Mouse (Mus musculus): ENCODE data around the gene Tmem14a.
"Not testable (repeated sequence)": the region's sequence is repeated elsewhere in the genome, so short reads cannot be mapped to it uniquely, and the experiment has no call there.

Gene Tmem14a

DNA sequence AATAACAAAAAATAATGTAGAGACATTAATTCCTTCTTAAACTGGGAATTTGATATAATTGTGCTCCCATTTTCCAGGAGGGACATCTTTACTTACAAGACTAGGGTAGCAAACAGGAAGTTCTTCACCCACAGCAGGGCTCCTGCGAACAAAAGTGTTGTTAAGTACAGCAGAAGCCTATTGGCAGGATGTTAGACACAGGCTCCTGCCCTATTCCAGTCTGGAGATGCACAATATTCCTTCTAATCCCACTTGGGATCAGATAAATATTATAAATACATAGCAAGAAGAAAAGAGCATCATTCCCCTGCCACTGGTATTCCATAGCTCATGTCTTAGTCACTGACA, 34.9 kb downstream of the Tmem14a start:
- no peak for DNase-seq

DNA sequence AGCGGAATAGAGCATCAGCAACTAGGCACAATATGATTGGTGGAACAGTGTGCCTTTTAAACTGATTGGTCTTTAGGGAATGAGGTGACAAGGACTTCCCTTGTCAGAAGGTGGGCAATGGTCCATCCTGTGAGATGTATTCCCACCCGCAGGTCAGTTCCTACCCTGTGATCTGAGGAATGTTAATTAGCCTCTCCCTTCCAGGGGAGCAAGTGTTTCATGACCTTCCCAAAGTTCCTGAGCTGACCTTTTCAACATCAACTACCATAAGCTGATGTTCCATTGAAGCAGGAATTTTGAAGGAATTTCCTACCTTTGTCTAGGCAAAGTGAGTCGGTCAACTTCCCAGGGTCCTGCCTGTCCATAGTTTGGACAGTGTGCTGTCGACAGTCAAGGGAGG, 35.5 kb downstream of the Tmem14a start:
- DNase-seq, result no peak

DNA sequence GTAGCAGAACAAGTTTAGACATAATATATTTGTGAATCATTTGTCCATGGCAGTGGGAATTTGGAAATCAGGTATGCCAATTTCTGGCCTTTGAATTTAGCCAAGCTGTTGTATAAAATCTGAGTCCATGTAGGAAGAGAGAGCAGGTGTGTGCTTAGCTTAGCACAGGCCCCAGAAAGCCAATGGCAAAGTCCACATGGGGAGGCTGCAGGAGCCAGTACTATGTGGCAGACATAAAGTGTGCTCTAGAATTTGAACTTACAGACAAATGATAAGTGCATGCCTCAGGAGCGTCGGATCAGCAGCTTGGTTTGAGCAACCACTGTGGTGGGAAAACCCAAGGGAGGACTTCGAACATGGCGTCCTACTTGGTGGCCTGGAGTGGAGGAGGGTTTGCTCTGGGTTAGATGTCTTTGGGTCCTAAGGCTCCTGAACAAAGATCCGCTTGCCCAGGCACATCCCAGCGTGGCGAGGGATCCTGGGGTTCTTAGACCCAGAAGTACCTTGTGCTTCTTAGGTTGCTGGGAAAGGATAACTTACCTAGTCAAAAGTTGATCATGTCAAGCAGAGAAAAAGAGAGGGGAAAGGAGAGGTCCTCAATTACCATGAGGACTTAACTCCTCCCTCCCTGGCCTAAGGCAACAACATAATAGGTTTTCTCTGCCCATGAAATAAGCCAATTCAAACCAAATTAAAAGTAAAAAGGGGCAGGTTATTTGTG, 37.4 kb downstream of the Tmem14a start:
- DNase-seq, result no peak

DNA sequence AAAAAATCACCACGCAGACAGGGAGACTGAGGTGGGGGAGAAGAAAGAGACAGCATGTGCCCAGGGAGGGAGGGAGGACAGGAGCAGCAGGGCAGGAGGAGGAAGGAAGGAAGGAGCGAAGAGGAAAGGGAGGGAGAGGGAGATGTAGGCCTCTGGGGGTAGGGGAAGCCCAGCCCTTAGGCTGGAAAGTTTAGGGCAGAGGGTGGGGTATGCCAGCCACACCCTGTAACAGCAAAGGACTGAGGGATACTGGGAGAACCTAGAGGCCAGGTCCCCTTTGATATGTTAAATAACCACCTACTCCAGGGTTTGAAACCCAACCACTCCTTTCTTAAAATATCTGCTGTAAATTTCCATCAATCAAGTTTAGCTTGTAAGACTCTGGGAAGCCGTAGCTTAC, 38.0 kb downstream of the Tmem14a start:
- no peak for DNase-seq

DNA sequence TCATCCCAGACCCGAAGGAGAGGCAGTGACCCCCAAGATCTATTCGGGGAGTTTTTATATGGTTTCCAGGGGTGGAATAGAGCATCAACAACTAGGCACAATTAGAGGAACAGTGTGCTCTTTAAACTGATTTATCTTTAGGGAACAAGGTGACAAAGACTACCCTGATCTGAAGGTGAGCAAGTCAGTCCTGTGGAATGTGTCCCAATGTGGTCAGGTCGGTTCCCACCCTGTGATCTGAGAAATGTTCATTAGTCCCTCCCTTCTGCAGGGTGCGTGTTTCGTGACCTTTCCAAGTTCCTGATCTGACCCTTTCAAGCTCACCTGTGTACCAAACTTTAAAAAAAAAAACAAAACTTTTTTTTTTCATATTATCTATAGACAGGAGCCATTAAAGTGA, 38.5 kb downstream of the Tmem14a start:
- no peak for DNase-seq

DNA sequence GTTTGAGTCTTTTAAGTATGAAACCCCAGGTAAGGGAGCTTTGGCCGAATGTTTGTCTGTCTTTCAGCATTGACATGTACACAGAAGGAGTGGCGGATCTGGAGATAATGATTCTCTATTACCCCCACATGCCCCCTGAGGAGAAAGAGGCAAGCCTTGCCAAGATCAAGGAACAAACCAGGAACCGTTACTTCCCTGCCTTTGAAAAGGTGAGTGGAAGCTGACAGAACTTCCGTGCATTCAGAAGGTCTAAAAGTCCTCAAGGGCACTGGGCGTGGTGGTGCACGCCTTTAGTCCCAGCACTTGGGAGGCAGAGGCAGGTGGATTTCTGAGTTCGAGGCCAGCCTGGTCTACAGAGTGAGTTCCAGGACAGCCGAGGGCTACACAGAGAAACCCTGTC, 41.6 kb downstream of the Tmem14a start:
- DNase-seq, result not testable (repeated sequence)

DNA sequence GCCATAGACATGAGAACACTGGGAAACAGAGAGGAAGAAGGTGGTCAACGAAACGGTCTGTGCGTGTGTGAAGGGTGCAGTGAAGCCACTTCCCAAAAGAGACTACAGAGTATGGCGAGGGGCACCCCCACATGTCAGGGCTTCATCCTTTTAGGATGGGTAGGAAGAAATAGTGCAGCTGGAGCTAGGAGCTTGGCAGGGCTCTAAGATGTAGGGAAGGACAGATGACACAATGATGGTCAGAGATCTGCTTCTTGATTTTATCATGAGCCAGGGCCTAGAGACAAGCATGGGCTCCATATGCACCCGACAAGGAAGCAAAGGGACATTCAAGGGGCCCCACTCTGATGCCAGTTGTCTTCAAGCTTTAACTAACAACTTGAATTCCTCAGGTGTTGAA, 44.0 kb downstream of the Tmem14a start:
- no peak for DNase-seq

DNA sequence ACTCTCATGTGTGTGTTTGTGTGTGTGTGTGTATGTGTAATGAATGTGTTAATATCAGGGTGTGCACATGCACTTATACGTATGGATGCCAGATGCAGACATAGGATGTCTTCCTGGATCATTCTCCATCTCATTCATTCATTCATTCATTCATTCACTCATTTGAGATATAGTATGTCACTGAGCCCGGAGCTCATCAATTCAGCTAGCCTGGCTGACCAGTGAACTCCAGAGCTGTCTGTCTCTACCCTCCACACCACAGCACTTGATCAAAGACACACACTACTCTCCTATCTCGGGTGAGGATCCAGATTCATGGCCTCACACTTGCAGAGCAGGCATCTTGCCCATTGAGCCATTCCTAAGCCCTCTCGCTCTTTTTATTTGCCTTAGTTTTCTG, 45.6 kb downstream of the Tmem14a start:
- DNase-seq, result no peak

DNA sequence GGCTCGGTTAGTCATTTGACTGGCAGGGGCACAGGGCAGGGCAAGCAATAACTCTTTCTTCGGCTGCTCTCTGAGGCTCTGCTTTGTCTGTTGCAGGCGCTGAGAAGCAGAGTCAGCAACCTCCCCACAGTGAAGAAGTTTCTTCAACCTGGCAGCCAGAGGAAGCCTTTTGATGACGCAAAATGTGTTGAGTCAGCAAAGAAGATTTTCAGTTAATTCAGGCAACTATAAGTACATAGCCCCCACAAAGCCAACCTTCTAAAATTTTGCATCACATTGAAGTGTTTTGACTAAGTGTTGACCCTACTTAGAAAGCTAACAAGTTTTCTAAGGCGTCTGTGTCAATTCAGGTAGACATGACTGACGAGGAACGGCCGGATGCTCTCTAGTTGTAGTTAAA, 46.4 kb downstream of the Tmem14a start:
- no peak for DNase-seq

DNA sequence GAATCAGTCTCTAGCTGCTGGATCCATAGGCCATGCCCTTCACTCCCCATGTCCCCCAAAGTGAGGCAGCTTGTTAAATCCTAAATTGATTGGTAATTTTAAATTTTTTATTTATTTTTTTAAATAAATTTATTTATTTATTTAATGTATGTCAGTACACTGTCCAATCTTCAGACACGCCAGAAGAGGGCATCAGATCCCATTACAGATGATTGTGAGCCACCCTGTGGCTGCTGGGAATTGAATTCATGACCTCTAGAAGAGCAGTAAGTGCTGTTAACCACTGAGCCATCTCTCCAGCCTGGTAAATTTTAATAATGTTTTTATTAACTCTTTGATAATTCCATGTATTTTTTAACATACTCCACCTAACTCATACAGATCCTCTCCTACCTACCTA, 48.4 kb downstream of the Tmem14a start:
- DNase-seq, result no peak

DNA sequence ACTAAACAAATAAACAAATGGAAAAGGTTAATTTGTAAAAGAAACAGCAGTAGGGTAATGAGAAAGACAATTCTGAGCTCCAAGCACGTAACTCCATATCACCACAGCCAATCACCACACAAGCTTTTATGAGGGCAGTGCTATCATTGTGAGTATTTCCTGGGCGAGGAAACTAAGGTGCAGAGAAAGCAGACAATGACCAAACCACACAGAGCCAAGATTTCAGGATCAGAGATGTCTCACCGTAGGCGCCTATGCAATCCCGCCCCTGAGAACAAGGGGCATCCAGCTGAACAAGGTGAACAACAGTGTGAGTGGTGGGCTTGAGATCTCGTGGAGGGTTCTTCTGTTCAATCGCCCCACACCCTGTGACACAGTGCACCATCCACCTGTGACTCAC, 49.1 kb downstream of the Tmem14a start:
- DNase-seq, result not testable (repeated sequence)

DNA sequence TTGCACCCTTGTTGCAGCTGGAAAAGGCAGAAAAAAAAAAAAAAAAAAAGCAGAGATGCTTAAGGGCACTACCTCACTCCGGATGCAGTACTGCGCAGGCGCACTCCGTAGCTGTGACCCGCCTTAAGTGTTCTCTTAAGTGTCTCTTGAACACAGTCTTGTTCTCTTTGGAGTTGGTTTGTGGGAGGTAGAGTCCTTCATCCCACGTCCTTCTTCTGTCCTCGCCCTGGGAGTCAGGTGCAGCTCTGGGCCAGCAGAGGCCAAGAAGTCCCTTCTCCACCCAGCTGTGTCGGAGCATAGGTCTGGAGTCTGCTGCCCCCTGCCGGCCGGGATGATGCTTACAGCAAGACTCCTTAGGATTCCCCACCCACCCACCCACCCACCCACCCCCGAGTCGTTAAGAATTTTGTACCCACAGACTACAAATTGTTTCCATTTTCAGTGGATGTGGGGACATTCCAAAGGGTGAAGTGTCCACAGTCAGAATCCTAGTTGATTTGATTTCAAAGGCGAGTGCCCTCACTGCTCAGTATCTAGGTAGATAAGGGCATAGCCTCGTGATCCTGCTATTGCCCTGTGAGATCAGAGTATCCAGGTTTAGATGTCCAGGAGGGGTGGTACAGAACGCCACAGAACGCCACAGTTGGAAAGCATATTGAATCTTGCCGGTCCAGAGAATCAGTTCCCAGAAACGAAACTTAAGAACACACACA, 53.1 kb downstream of the Tmem14a start:
- DNase-seq, result peak; percentile 74

DNA sequence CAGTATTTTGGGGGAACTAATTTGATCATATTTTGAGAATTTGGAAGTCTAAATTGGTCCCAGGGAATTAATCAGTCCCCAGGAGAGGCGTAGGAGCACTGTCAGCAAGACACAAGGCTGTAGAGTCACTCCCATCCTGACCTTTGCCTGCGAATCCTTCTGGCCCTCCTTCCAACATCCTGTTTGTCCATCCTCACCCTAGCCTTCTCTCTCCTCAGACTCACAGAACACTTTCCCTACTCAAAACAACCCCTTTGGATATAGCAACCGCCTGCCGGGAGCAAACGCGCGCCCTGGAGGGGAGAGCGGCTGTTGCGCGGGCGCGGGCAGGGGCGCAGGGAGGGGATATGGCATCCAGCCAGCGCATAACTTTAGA, 53.7 kb downstream of the Tmem14a start:
- peak; percentile 10 for DNase-seq

DNA sequence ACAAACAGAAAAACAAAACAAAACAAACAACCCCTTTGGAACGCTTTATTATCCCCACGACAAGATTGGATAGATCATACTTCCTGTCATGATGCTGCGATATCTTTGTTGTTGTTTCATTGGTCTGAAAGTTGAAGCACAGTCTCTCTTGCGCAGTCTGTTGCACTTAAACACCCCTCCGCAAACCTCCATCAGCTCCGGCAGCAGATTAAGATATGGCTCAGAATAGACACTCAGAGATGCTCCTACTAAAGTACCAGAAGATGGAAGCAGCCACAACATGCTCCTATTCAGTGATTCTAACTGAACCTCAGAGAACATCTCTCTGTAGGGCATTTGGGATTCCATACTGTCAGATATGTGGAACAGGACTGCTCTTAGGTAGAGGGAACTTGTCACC, 54.7 kb downstream of the Tmem14a start:
- DNase-seq, result no peak

DNA sequence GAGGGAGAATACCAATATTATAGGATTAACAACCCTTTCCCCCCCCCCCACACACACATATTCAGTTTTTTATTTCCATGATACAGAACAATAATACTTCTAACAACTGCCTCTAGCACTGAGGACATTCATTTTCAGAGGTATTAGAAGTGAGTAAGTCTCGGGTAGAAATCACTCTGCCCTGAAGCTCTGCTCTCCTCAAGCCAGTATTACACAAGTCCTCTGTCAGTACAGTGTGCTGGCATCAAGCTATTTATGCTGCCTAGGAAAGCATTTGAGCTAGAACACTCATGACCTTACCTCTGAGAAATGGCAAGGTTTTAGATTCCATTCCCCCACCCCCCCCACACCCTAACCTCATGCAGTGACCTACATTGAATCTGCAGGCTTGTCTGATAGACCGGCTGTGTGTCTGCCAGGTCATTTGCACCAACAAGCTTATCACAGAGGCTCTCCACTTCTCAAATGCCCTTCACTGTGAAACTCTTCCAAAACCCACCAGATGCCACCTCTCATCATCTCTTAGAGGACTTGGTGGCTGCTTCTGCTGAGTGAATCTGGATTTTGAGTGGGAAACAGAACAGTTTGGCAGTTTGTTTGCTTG, 56.2 kb downstream of the Tmem14a start:
- DNase-seq, result no peak

DNA sequence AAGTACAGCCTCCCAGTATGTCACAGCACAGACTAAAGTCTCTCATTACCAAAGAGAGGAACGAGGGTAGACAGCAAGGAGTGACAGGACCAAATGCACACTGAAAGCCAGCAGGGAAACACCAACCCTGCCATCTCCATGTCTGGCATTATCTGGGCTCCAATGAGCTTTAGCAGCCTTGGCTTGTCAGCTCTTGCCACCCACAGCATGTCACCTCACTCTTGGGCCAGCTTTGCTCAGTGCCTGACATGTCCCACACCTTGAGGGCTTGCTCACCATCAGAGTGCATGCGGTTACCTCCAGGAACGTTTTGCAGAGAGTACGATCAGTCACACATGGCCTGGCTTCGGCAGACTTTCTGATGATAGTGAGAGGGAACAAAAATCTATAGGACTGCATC, 57.0 kb downstream of the Tmem14a start:
- DNase-seq, result not testable (repeated sequence)

DNA sequence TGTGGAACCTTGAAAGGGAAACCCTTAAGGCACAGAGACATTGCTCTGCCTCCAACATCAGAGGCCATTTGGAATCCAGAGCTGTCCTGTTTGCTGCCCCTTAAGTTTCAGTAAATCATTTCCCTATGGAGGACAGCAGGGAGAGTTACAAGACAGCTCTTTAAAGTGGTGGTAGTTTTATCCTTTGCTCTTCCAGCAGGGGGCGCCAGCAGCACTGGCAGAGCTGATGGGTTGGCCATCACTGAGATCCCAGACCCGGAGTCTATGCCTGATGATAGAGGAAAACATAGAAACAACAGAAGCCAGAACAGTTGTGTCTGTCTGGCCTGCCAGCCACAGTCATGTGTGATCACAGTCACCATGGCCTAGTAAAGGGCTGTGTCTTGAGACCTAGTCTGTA, 57.8 kb downstream of the Tmem14a start:
- not testable (repeated sequence) for DNase-seq
